Mouse (Mus musculus): ENCODE measurements around the gene Pspc1. TPM values are rescaled to one million over a fixed set of nuclear protein-coding genes. Genes with fewer than 3 reads are reported as not detected.

The Pspc1 gene
- total and polyA plus RNA-seq, 2 experiments from 2014 or later = 39.1 to 59.6 TPM

DNA sequence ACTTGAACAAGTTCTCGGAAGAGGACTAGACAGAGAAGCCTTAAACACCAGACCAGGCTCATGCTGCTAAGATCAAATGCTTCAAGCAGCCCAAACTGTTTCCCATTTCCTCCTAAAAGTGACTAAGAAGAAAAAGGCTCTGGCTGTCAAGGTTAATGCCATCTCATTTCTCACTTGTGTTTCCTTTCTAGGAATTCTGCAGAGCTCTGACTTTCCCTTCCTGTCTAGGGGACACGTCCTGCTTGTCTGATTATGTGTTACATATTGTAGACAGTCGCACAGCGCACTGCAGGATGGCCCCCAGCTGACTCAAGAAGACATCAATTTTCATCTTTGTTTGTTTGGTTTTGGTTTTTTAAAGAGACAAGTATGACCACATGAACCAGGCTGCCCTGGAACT lies 72.4 kb downstream of the Pspc1 start:
- no peaks in the 10 kb centered on the region for H3K4me1 ChIP-seq (ENCODE audit: insufficient read depth)
- 87% methylated on average over 4 of the region's 4 CpGs for WGBS
- no peaks in the 10 kb centered on the region for H3K9me3 ChIP-seq (ENCODE audit: low read length)
- H3K9ac ChIP-seq = no peak overlapping the region
- H3K27ac ChIP-seq (ENCODE audit: low read depth, low read length) = no peak overlapping the region
- H3K4me2 ChIP-seq (ENCODE audit: low read depth) = no peak overlapping the region
- no peak for TF ChIP-seq CTCF (IDR thresholded peaks at IDR 0.05; ENCODE audit: low read depth)
- DNase-seq = no peak
- peaks cover 4% of the 10 kb centered on the region for H3K36me3 ChIP-seq (ENCODE audit: insufficient read depth)
- H3K27me3 ChIP-seq (ENCODE audit: insufficient read depth, low read length) = no peaks in the 10 kb centered on the region
- no peak overlapping the region for H3K4me3 ChIP-seq (ENCODE audit: low read depth, low read length)
- no peak for ATAC-seq

DNA sequence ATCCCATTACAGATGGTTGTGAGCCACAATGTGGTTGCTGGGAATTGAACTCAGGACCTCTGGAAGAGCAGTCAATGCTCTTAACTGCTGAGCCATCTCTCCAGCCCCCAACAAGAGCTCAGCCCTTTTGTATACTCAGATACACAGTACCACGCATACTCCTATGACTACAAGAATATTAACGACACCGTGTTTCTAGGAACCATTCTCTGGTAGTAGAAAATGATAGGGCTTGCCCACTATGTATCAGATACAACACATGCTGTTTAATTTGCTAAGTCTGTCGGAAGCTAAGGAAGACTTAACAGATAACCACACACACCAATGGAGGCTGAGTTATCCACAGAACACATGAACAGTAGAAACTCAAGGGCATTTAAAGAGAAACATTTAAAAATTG lies 75.5 kb downstream of the Pspc1 start:
- Histone ChIP-seq H3K4me3 (ENCODE audit: low read depth, low read length) (no peak overlapping the region), H3K27me3 (ENCODE audit: insufficient read depth, low read length) (no peaks in the 10 kb centered on the region), H3K9me3 (ENCODE audit: low read length) (no peaks in the 10 kb centered on the region), H3K4me1 (ENCODE audit: insufficient read depth) (no peaks in the 10 kb centered on the region), H3K9ac (no peak overlapping the region), H3K36me3 (ENCODE audit: insufficient read depth) (peaks cover 17% of the 10 kb centered on the region), H3K4me2 (ENCODE audit: low read depth) (no peak overlapping the region), H3K27ac (ENCODE audit: low read depth, low read length) (no peak overlapping the region)
- WGBS = 94% methylated on average over 4 of the region's 4 CpGs
- TF ChIP-seq CTCF (IDR thresholded peaks at IDR 0.05; ENCODE audit: low read depth) = no peak
- ATAC-seq = no peak
- DNase-seq = no peak

DNA sequence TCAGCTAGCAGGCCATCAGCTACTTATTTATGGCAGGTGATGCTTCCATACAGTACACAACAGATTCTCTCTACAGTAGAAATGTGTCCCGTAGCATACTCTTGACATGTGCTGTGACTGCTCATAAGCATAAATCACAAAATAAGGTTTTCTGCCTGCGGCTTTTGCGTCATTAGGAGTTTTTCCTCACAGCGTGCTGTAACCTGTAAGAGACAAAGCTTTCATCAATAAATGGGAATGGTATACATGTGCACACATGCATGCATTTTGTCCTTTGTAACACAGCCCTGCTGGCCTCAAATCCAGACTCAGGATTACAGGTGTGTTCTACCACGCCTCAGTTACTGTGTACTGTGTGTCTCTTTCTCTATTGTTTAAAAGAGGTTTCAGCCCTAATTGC lies 80.3 kb downstream of the Pspc1 start:
- H3K4me3 ChIP-seq (ENCODE audit: low read depth, low read length) = no peak overlapping the region
- H3K27me3 ChIP-seq (ENCODE audit: insufficient read depth, low read length) = no peaks in the 10 kb centered on the region
- peaks cover 54% of the 10 kb centered on the region for H3K36me3 ChIP-seq (ENCODE audit: insufficient read depth)
- no peak overlapping the region for H3K9ac ChIP-seq
- no peak overlapping the region for H3K4me2 ChIP-seq (ENCODE audit: low read depth)
- ATAC-seq = no peak
- 85% methylated on average over 5 of the region's 5 CpGs for WGBS
- TF ChIP-seq CTCF (IDR thresholded peaks at IDR 0.05; ENCODE audit: low read depth) = no peak
- H3K27ac ChIP-seq (ENCODE audit: low read depth, low read length) = no peak overlapping the region
- H3K4me1 ChIP-seq (ENCODE audit: insufficient read depth) = no peaks in the 10 kb centered on the region
- DNase-seq = no peak
- no peaks in the 10 kb centered on the region for H3K9me3 ChIP-seq (ENCODE audit: low read length)

DNA sequence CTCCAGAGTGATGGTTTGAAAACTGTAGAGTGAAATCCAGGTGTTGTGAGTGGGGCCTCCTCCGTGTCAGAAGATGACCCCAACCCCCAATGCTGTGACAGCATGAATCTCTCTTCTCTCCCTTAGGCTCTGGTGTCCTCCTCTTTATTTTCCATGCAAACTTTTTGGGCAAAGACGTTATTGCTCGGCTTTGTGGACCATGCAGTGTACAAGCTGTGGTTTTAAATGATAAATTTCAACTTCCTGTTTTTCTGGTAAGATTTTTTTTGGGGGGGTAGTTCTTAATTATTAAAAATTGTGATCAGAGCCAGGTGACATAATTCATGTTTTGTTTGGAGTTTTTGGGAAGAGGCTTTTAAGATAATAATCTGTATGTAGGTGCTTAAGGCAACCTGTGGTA lies 82.6 kb downstream of the Pspc1 start:
- no peak for TF ChIP-seq CTCF (IDR thresholded peaks at IDR 0.05; ENCODE audit: low read depth)
- Histone ChIP-seq H3K9me3 (ENCODE audit: low read length) (no peaks in the 10 kb centered on the region), H3K4me1 (ENCODE audit: insufficient read depth) (no peaks in the 10 kb centered on the region), H3K4me3 (ENCODE audit: low read depth, low read length) (no peak overlapping the region), H3K4me2 (ENCODE audit: low read depth) (no peak overlapping the region), H3K9ac (no peak overlapping the region), H3K27ac (ENCODE audit: low read depth, low read length) (no peak overlapping the region), H3K36me3 (ENCODE audit: insufficient read depth) (peaks cover 69% of the 10 kb centered on the region), H3K27me3 (ENCODE audit: insufficient read depth, low read length) (no peaks in the 10 kb centered on the region)
- WGBS = 88% methylated on average over 3 of the region's 3 CpGs
- ATAC-seq (no peak), DNase-seq (no peak)

DNA sequence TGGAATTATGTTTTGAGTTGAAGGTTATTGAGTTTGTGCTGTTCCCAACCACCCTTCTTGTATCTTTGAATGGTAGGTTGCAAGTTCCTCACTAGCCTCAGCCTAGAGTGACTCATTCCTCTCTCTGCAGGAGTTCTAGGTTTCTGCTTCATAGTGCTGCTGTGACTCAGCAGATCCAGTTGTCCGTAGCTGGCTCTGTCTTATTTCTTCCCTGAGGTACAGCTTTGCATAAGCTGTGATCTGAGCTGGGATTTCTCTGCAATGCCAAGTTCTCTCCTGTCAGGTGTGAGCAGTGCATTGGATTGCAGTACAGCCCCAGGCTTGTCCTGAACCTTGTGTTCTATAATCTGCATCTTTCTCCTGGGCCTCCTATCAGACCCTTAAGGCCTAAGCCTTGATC lies 88.3 kb downstream of the Pspc1 start:
- Histone ChIP-seq H3K9ac (no peak overlapping the region), H3K4me1 (ENCODE audit: insufficient read depth) (no peaks in the 10 kb centered on the region), H3K27ac (ENCODE audit: low read depth, low read length) (no peak overlapping the region), H3K4me3 (ENCODE audit: low read depth, low read length) (no peak overlapping the region), H3K4me2 (ENCODE audit: low read depth) (no peak overlapping the region), H3K9me3 (ENCODE audit: low read length) (no peaks in the 10 kb centered on the region), H3K36me3 (ENCODE audit: insufficient read depth) (peaks cover 74% of the 10 kb centered on the region), H3K27me3 (ENCODE audit: insufficient read depth, low read length) (no peaks in the 10 kb centered on the region)
- TF ChIP-seq CTCF (IDR thresholded peaks at IDR 0.05; ENCODE audit: low read depth) = no peak
- no peak for DNase-seq
- ATAC-seq = no peak
- 79% methylated on average over 1 of the region's 1 CpGs for WGBS

DNA sequence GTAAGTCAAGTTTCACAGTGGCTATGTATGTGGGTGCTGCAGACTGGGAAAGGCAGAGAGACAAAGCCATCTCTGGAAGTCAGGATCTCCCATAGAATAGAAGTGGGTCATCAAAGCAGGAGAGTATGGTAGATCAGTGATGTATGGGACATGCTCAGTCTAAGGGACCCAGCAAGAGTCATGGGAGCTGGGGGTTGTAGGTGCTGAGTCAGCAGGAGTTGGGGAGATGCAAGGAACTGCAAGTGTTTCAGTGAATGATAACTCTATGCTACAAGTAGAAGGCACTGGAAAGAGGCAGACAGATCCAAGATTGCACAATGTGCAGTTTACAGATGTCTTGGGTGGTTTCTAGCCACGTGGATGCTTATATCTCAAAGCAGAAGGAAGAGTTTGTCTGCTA lies 89.0 kb downstream of the Pspc1 start:
- Histone ChIP-seq H3K27ac (ENCODE audit: low read depth, low read length) (no peak overlapping the region), H3K9ac (no peak overlapping the region), H3K9me3 (ENCODE audit: low read length) (no peaks in the 10 kb centered on the region), H3K4me1 (ENCODE audit: insufficient read depth) (no peaks in the 10 kb centered on the region), H3K4me2 (ENCODE audit: low read depth) (no peak overlapping the region), H3K36me3 (ENCODE audit: insufficient read depth) (peaks cover 71% of the 10 kb centered on the region), H3K4me3 (ENCODE audit: low read depth, low read length) (no peak overlapping the region), H3K27me3 (ENCODE audit: insufficient read depth, low read length) (no peaks in the 10 kb centered on the region)
- 92% methylated on average over 1 of the region's 1 CpGs for WGBS
- TF ChIP-seq CTCF (IDR thresholded peaks at IDR 0.05; ENCODE audit: low read depth) = no peak
- ATAC-seq (no peak), DNase-seq (no peak)

DNA sequence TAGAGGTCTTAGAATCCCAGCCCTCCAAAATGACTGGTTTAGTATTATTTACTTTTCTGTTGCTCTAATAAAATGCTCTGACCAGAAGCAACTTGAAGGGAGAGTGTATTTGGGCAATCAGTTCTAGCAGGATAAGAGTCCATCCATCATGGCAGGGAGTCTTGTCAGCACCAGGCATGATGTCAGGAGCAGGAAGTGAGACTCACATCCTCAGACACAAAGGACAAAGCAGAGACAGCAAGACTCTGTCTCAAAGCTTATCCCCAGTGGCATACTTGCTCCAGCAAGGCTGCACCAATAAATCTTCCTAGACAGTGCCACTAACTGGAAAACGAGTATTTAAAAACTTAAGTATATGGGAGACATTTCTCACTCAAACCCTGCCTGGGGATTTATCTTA lies 92.7 kb downstream of the Pspc1 start:
- H3K4me2 ChIP-seq (ENCODE audit: low read depth) = no peak overlapping the region
- ATAC-seq = no peak
- H3K9me3 ChIP-seq (ENCODE audit: low read length) = no peaks in the 10 kb centered on the region
- no peak overlapping the region for H3K4me3 ChIP-seq (ENCODE audit: low read depth, low read length)
- no peak for DNase-seq
- no peak overlapping the region for H3K27ac ChIP-seq (ENCODE audit: low read depth, low read length)
- no peaks in the 10 kb centered on the region for H3K4me1 ChIP-seq (ENCODE audit: insufficient read depth)
- H3K36me3 ChIP-seq (ENCODE audit: insufficient read depth) = peaks cover 63% of the 10 kb centered on the region
- H3K9ac ChIP-seq = no peak overlapping the region
- 89% methylated on average over 1 of the region's 1 CpGs for WGBS
- H3K27me3 ChIP-seq (ENCODE audit: insufficient read depth, low read length) = no peaks in the 10 kb centered on the region
- no peak for TF ChIP-seq CTCF (IDR thresholded peaks at IDR 0.05; ENCODE audit: low read depth)

Other genes with a start within 250 kb of the Pspc1 start
- gene Cenpj, start 202.9 kb downstream of the Pspc1 start, total RNA-seq (2014; rRNA removed) = 5.3 and 6.2 TPM in 2 replicates
- 4.4 and 4.8 TPM in 2 replicates for gene Cenpj, start 202.9 kb downstream of the Pspc1 start, polyA plus RNA-seq (2015; fragmentation: Nextera tagmentation; extraction: Ambion mirVana)
- 0.77 and 1.3 TPM in 2 replicates for gene Parp4, start 202.7 kb downstream of the Pspc1 start, total RNA-seq (2014; rRNA removed)
- 0.60 and 0.80 TPM in 2 replicates for gene Parp4, start 202.7 kb downstream of the Pspc1 start, polyA plus RNA-seq (2015; fragmentation: Nextera tagmentation; extraction: Ambion mirVana)
- 18.2 and 19.2 TPM in 2 replicates for gene Mphosph8, start 110.1 kb downstream of the Pspc1 start, total RNA-seq (2014; rRNA removed)
- gene Mphosph8, start 110.1 kb downstream of the Pspc1 start, polyA plus RNA-seq (2015; fragmentation: Nextera tagmentation; extraction: Ambion mirVana) = 27.1 and 30.8 TPM in 2 replicates
- gene Zmym5, start 33.4 kb upstream of the Pspc1 start, total RNA-seq (2014; rRNA removed) = 20.8 and 23.6 TPM in 2 replicates
- gene Zmym5, start 33.4 kb upstream of the Pspc1 start, polyA plus RNA-seq (2015; fragmentation: Nextera tagmentation; extraction: Ambion mirVana) = 17.0 and 27.2 TPM in 2 replicates
- 55.5 and 79.9 TPM in 2 replicates for gene Zmym2, start 108.3 kb upstream of the Pspc1 start, total RNA-seq (2014; rRNA removed)
- 24.2 and 29.9 TPM in 2 replicates for gene Zmym2, start 108.3 kb upstream of the Pspc1 start, polyA plus RNA-seq (2015; fragmentation: Nextera tagmentation; extraction: Ambion mirVana)

Measured in forebrain, postnatal 0 days (tissue).